ENCODE assay signal across 11 mouse cellular contexts in the genomic region with DNA sequence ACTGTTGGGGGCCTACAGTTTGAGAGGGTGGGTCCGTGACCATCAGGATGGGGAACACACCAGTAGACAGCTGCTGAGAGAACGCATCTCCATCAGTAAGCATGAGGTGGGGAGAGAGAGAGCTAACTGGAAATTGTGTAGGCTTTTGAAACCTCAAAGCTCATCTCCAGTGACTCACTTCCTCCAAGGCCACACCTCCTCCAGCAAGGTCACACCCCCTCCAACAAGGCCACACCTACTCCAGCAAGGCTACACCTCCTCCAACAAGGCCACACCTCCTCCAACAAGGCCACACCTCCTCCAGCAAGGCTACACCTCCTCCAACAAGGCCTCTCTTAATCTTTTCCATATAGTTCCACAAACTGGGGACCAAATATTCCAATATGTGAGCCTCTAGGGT. TPM values are rescaled to one million over a fixed set of nuclear protein-coding genes. Genes with fewer than 3 reads are reported as not detected.
A peak's percentile ranks its signal among the peaks of the same experiment; 100 is the strongest.
DNase-seq lines count a peak whose midpoint lies in the region; ATAC-seq and TF ChIP-seq lines count a peak whose summit lies in the region.
"Had no signal": no experiment of that assay in that cellular context is flagged by ENCODE, and none has a peak within 500 bp of the region (broad histone marks: within the 10 kb centered on the region; RNA-seq: fewer than 3 reads in every experiment).

No protein-coding gene starts in this region.

- no peak for TF ChIP-seq EP300 in liver, embryonic 14.5 days (IDR thresholded peaks at IDR 0.05; ENCODE audit: low read depth)

- H3K4me1 ChIP-seq in liver, embryonic 14.5 days (replicated peaks; ENCODE audit: control insufficient read depth in 2 of 2, insufficient read depth in 2 of 2, low read length in 1 of 2): peaks cover 20 to 23% of the 10 kb centered on the region in 2 experiments
- H3K4me1 ChIP-seq in hindbrain, embryonic 13.5 days (replicated peaks): no peaks in the 10 kb centered on the region
- H3K4me1 ChIP-seq: neural tube, embryonic 15.5 days; stomach, embryonic 15.5 days had no signal

- H3K27me3 ChIP-seq in liver, embryonic 14.5 days (ENCODE audit: control insufficient read depth, insufficient read depth, low read length): no peaks in the 10 kb centered on the region
- no peaks in the 10 kb centered on the region for H3K27me3 ChIP-seq in hindbrain, embryonic 13.5 days
- H3K27me3 ChIP-seq: neural tube, embryonic 15.5 days; stomach, embryonic 15.5 days had no signal

- H3K4me3 ChIP-seq in liver, embryonic 14.5 days (ENCODE audit: insufficient read depth in 1 of 2, low read depth in 2 of 2, low read length in 2 of 2): no peak overlapping the region
- H3K4me3 ChIP-seq in hindbrain, embryonic 13.5 days: no peak overlapping the region
- H3K4me3 ChIP-seq: erythroblast, embryonic 14.5 days; neural tube, embryonic 15.5 days; stomach, embryonic 15.5 days had no signal

- no peak overlapping the region for H3K4me2 ChIP-seq in liver, embryonic 14.5 days (ENCODE audit: low read depth)
- H3K4me2 ChIP-seq in hindbrain, embryonic 13.5 days: no peak overlapping the region
- H3K4me2 ChIP-seq: neural tube, embryonic 15.5 days; stomach, embryonic 15.5 days had no signal

- no peak overlapping the region for H3K9ac ChIP-seq in liver, embryonic 14.5 days (replicated peaks)
- no peak overlapping the region for H3K9ac ChIP-seq in hindbrain, embryonic 13.5 days
- H3K9ac ChIP-seq: neural tube, embryonic 15.5 days; stomach, embryonic 15.5 days had no signal

- WGBS in liver, embryonic 14.5 days (ENCODE audit: insufficient replicate concordance): 48% methylated on average over 2 of the region's 2 CpGs
- 98% methylated on average over 2 of the region's 2 CpGs for whole genome bisulfite sequencing in hindbrain, embryonic 13.5 days

- TF ChIP-seq CTCF in liver, embryonic 14.5 days (IDR thresholded peaks at IDR 0.05; ENCODE audit: low read depth): no peak

- H3K27ac ChIP-seq in liver, embryonic 14.5 days: no peak overlapping the region
- H3K27ac ChIP-seq in hindbrain, embryonic 13.5 days: no peak overlapping the region
- H3K27ac ChIP-seq: neural tube, embryonic 15.5 days; stomach, embryonic 15.5 days had no signal

- ATAC-seq in liver, embryonic 14.5 days (ENCODE audit: insufficient read depth): peak; percentile 42; the same call in 1 of the 2 replicates
- no peak for ATAC-seq in hindbrain, embryonic 13.5 days (ENCODE audit: low FRiP score)

- peak; percentile 87 for DNase-seq in 3T3-L1 (ENCODE audit: low read depth, low spot score)
- peak; percentile 78 for DNase-seq in CD4-positive helper T cell, adult 2 months (ENCODE audit: low read depth, low spot score)
- peak; percentile 62 for DNase-seq in adrenal gland, postnatal 10 days
- peak; percentile 57 to 67 (median 58) for DNase-seq in liver, embryonic 14.5 days (ENCODE audit: low read depth in 3 of 3, low spot score in 3 of 3)
- DNase-seq in spleen, postnatal 14 days (ENCODE audit: low spot score in 2 of 2): no peak
- no peak for DNase-seq in urinary bladder, postnatal 4 days (ENCODE audit: low spot score in 2 of 2)
- DNase-seq: kidney, postnatal 14 days had no signal

- no peaks in the 10 kb centered on the region for H3K9me3 ChIP-seq in liver, embryonic 14.5 days (ENCODE audit: control insufficient read depth, low read length)
- no peaks in the 10 kb centered on the region for H3K9me3 ChIP-seq in hindbrain, embryonic 13.5 days
- H3K9me3 ChIP-seq: neural tube, embryonic 15.5 days; stomach, embryonic 15.5 days had no signal

- H3K36me3 ChIP-seq in liver, embryonic 14.5 days (replicated peaks; ENCODE audit: control insufficient read depth, insufficient read depth, low read depth): peaks cover 3% of the 10 kb centered on the region
- peaks cover 78% of the 10 kb centered on the region for H3K36me3 ChIP-seq in hindbrain, embryonic 13.5 days

RNA-seq across cellular contexts. Expression of a gene that starts 13.9 kb away (rescaled TPM):
- 10 to 100 TPM; 21.1 to 22.7 TPM for total RNA-seq in adrenal gland, postnatal 10 days (2021)
- 6.7 and 6.8 TPM in 2 replicates for polyA plus RNA-seq in liver, embryonic 14.5 days (2012; rRNA removed)
- polyA plus RNA-seq in liver, embryonic 14.5 days (2014; fragmentation: Nextera tagmentation; extraction: Ambion mirVana): 10.9 and 11.1 TPM in 2 replicates
- polyA plus RNA-seq in hindbrain, embryonic 13.5 days (2015; fragmentation: Nextera tagmentation; extraction: Ambion mirVana): 16.2 and 18.1 TPM in 2 replicates

Comparison
In these comparisons a context has a peak if more than half of its experiments do, and no peak if none do; other contexts are left out.
1. DNase-seq: peak in 3T3-L1 (single experiment), CD4-positive helper T cell, adult 2 months (single experiment), adrenal gland, postnatal 10 days (single experiment) and liver, embryonic 14.5 days (3 of 3); none in spleen, postnatal 14 days (0 of 2) and urinary bladder, postnatal 4 days (0 of 2).